Mouse (Mus musculus): Measurements from ENCODE around the gene Otof. TPM values are rescaled to one million over a fixed set of nuclear protein-coding genes. Genes with fewer than 3 reads are reported as not detected.

Gene Otof
- total and polyA plus RNA-seq, 3 experiments = 0.06 TPM; not detected in 2

DNA sequence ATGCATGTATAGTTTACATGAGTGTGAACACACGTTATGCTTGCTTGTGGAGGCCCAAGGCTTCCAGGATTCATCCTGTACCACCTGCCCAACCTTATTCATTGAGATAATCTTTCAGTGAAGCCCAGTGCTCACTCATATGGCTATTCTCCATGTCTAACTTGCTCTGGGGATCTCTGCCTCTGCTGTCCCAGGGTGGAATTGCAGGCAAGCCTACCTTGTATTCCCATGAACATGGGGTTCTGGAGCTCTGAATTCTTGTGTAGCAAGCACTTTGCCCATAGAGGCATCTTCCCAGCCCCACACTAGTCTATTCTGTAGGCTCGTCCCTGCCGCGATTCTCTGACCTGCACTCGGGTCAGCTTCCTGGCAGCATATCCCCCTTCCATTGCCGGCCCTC is 5.7 kb downstream of the Otof start:
- intact Hi-C loops (cut with DNase I) = no loop called here
- Histone ChIP-seq H3K79me2 (replicated peaks; ENCODE audit: control insufficient read depth, insufficient read depth, low read length) (no peaks in the 10 kb centered on the region), H3K36me3 (ENCODE audit: control insufficient read depth, insufficient read depth, low read length) (no peaks in the 10 kb centered on the region), H3K4me3 (no peak overlapping the region), H3K27ac (no peak overlapping the region), H3K9ac (ENCODE audit: low read depth, low read length) (no peak overlapping the region), H3K27me3 (ENCODE audit: control insufficient read depth, insufficient read depth, low read length) (no peaks in the 10 kb centered on the region), H3K4me1 (ENCODE audit: control insufficient read depth, insufficient read depth, low read length) (no peaks in the 10 kb centered on the region)
- DNase-seq = no peak
- TF ChIP-seq POLR2A (IDR thresholded peaks at IDR 0.05; ENCODE audit: insufficient read depth, low read depth, low read length) (no peak), CTCF (IDR thresholded peaks at IDR 0.05) (peak; percentile 46)
- 35% methylated on average over 6 of the region's 6 CpGs for WGBS

DNA sequence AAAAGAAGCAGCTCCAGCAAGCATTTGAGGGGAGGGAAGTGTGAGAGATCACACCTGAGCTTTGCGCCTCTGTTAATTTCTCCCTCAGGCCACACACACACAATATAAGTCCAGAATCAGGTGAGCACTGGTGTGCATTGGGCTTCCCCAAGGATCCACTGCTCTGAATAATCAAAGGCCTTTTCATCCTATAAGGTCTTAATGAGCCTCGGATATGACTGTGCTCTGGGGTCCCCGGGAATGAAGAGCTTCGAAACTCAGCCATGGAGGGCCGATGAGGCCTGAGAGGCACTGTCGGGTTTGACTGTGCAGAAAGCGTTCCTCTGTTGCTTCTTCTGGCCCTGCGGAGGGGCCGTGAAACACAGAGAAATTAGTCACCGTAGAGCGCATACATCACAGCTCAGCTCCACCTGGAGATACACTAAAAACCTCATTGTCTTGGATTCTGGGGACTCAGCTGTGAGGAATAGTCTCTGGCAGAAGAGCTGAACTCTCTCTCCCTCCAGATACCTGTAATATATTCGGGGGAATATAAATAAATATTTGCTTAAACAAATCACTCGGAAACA is 17.3 kb downstream of the Otof start:
- no peak overlapping the region for H3K27ac ChIP-seq
- no peaks in the 10 kb centered on the region for H3K36me3 ChIP-seq (ENCODE audit: control insufficient read depth, insufficient read depth, low read length)
- DNase-seq = no peak
- no peaks in the 10 kb centered on the region for H3K79me2 ChIP-seq (replicated peaks; ENCODE audit: control insufficient read depth, insufficient read depth, low read length)
- intact Hi-C loops (cut with DNase I) = no loop called here
- no peaks in the 10 kb centered on the region for H3K4me1 ChIP-seq (ENCODE audit: control insufficient read depth, insufficient read depth, low read length)
- WGBS = 84% methylated on average over 13 of the region's 13 CpGs
- no peaks in the 10 kb centered on the region for H3K27me3 ChIP-seq (ENCODE audit: control insufficient read depth, insufficient read depth, low read length)
- no peak overlapping the region for H3K9ac ChIP-seq (ENCODE audit: low read depth, low read length)
- no peak overlapping the region for H3K4me3 ChIP-seq
- TF ChIP-seq EP300 (IDR thresholded peaks at IDR 0.05; ENCODE audit: insufficient read depth, low read depth, low read length) (no peak), POLR2A (IDR thresholded peaks at IDR 0.05; ENCODE audit: insufficient read depth, low read depth, low read length) (no peak), CTCF (IDR thresholded peaks at IDR 0.05) (no peak)

DNA sequence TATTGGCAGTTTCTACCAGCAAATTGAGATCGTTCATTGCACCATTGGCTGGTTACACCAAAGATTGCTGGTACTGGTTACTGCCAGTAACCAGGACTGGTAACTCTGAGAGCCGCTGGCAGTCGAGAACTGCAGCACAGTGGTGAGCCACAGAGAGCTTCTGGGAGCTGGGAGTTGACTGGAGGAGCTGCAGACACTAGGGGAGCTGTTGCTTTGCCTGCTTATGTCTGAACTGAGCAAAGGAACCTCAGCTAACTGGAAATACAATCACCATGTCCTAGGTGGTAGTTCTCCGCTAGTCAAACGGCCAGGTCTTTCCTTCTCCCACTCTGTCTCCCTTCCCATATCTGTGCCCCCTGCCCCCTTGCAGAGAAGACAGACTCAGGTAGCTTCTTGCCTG is 19.5 kb downstream of the Otof start:
- intact Hi-C loops (cut with DNase I) = no loop called here

DNA sequence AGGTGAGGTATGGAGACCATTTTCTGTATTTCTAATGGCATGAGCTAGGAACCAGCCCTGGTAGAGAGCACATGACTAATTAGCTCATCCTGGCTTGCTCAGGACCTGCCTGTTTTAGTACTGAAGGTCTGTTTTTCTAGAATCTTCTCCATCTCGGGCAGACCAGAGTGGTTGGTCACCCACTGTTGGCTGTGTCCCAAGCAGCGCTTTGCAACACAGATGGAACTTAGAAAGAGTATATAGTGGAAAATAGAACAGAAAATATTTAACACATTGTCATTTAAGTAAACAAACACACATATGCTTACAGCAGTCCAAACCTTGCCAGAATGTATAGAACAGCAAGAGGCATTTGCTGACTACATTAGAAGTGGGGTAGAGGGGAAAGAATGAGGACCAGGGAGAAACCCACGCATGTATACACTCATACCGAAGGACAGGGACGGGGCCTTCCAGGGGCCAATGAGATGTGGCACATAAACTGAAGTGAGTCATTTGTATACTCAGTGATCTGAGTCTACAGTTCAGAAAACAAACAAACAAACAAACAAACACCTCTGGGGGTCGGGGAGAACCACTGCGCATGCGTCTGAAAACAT is 21.3 kb downstream of the Otof start:
- DNase-seq = no peak
- H3K27me3 ChIP-seq (ENCODE audit: control insufficient read depth, insufficient read depth, low read length) = no peaks in the 10 kb centered on the region
- TF ChIP-seq EP300 (IDR thresholded peaks at IDR 0.05; ENCODE audit: insufficient read depth, low read depth, low read length) (no peak), CTCF (IDR thresholded peaks at IDR 0.05) (no peak), POLR2A (IDR thresholded peaks at IDR 0.05; ENCODE audit: insufficient read depth, low read depth, low read length) (no peak)
- no peak overlapping the region for H3K27ac ChIP-seq
- H3K79me2 ChIP-seq (replicated peaks; ENCODE audit: control insufficient read depth, insufficient read depth, low read length) = no peaks in the 10 kb centered on the region
- H3K9ac ChIP-seq (ENCODE audit: low read depth, low read length) = no peak overlapping the region
- 83% methylated on average over 8 of the region's 8 CpGs for WGBS
- intact Hi-C loops (cut with DNase I) = no loop called here
- H3K4me1 ChIP-seq (ENCODE audit: control insufficient read depth, insufficient read depth, low read length) = no peaks in the 10 kb centered on the region
- H3K36me3 ChIP-seq (ENCODE audit: control insufficient read depth, insufficient read depth, low read length) = no peaks in the 10 kb centered on the region
- H3K4me3 ChIP-seq = no peak overlapping the region

More for the DNA sequence above, 19.5 kb downstream of the Otof start:
- H3K4me1 ChIP-seq (ENCODE audit: control insufficient read depth, insufficient read depth, low read length) = no peaks in the 10 kb centered on the region
- WGBS = 66% methylated on average over 5 of the region's 5 CpGs
- TF ChIP-seq EP300 (IDR thresholded peaks at IDR 0.05; ENCODE audit: insufficient read depth, low read depth, low read length) (no peak), POLR2A (IDR thresholded peaks at IDR 0.05; ENCODE audit: insufficient read depth, low read depth, low read length) (no peak), CTCF (IDR thresholded peaks at IDR 0.05) (peak; percentile 49)
- H3K36me3 ChIP-seq (ENCODE audit: control insufficient read depth, insufficient read depth, low read length) = no peaks in the 10 kb centered on the region
- H3K79me2 ChIP-seq (replicated peaks; ENCODE audit: control insufficient read depth, insufficient read depth, low read length) = no peaks in the 10 kb centered on the region
- no peak overlapping the region for H3K27ac ChIP-seq
- no peak overlapping the region for H3K9ac ChIP-seq (ENCODE audit: low read depth, low read length)
- H3K4me3 ChIP-seq = no peak overlapping the region
- H3K27me3 ChIP-seq (ENCODE audit: control insufficient read depth, insufficient read depth, low read length) = no peaks in the 10 kb centered on the region
- DNase-seq = no peak

DNA sequence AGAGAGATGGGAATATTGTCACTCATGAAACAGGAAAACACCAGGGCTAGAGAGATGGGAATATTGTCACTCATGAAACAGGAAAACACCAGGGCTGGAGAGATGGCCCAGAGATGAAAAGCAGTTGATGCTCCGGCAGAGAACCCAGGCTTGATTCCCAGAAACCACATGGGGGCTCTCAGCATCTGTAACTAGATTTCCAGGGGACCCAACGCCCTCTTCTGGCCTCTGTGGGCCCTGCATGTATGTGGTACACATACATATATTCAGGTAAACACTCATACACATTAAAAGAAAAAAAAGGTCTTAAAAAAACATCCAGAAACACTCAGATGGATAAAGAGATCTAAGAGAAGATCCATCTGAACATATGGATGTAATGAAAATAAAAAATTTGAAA is 22.8 kb downstream of the Otof start:
- TF ChIP-seq EP300 (IDR thresholded peaks at IDR 0.05; ENCODE audit: insufficient read depth, low read depth, low read length) (no peak), CTCF (IDR thresholded peaks at IDR 0.05) (no peak), POLR2A (IDR thresholded peaks at IDR 0.05; ENCODE audit: insufficient read depth, low read depth, low read length) (no peak)
- Histone ChIP-seq H3K4me3 (no peak overlapping the region), H3K4me1 (ENCODE audit: control insufficient read depth, insufficient read depth, low read length) (no peaks in the 10 kb centered on the region), H3K9ac (ENCODE audit: low read depth, low read length) (no peak overlapping the region), H3K36me3 (ENCODE audit: control insufficient read depth, insufficient read depth, low read length) (no peaks in the 10 kb centered on the region), H3K27me3 (ENCODE audit: control insufficient read depth, insufficient read depth, low read length) (no peaks in the 10 kb centered on the region), H3K27ac (no peak overlapping the region), H3K79me2 (replicated peaks; ENCODE audit: control insufficient read depth, insufficient read depth, low read length) (no peaks in the 10 kb centered on the region)
- intact Hi-C loops (cut with DNase I) = no loop called here
- DNase-seq = no peak
- 39% methylated on average over 2 of the region's 2 CpGs for WGBS

DNA sequence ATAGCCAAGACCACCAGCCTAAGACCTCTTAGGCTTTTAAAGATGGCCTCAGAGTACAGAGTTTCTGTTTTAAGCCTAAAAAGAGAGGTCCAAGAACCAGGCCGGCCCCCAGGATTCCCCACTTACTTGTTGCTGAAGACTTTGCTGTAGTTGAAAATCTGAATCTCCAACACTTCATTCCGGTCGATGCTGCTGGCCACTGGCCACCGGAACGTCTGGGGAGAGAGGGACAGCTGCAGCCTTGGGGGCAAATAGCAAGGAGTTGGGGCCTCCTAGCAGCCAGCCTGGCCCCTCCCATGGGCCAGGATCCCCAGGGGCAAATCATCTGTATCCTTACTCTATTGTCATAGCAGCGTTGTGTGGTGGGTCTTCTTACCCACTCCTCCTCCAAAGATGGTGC is 34.3 kb downstream of the Otof start:
- Histone ChIP-seq H3K9ac (ENCODE audit: low read depth, low read length) (no peak overlapping the region), H3K27me3 (ENCODE audit: control insufficient read depth, insufficient read depth, low read length) (no peaks in the 10 kb centered on the region), H3K4me3 (no peak overlapping the region), H3K27ac (no peak overlapping the region), H3K79me2 (replicated peaks; ENCODE audit: control insufficient read depth, insufficient read depth, low read length) (no peaks in the 10 kb centered on the region), H3K4me1 (ENCODE audit: control insufficient read depth, insufficient read depth, low read length) (no peaks in the 10 kb centered on the region), H3K36me3 (ENCODE audit: control insufficient read depth, insufficient read depth, low read length) (no peaks in the 10 kb centered on the region)
- TF ChIP-seq POLR2A (IDR thresholded peaks at IDR 0.05; ENCODE audit: insufficient read depth, low read depth, low read length) (no peak), CTCF (IDR thresholded peaks at IDR 0.05) (no peak), EP300 (IDR thresholded peaks at IDR 0.05; ENCODE audit: insufficient read depth, low read depth, low read length) (no peak)
- intact Hi-C loops (cut with DNase I) = no loop called here
- DNase-seq = no peak
- WGBS = 73% methylated on average over 6 of the region's 6 CpGs
